Comparison of ENCODE assay signal across 8 mouse cellular contexts in the genomic region with DNA sequence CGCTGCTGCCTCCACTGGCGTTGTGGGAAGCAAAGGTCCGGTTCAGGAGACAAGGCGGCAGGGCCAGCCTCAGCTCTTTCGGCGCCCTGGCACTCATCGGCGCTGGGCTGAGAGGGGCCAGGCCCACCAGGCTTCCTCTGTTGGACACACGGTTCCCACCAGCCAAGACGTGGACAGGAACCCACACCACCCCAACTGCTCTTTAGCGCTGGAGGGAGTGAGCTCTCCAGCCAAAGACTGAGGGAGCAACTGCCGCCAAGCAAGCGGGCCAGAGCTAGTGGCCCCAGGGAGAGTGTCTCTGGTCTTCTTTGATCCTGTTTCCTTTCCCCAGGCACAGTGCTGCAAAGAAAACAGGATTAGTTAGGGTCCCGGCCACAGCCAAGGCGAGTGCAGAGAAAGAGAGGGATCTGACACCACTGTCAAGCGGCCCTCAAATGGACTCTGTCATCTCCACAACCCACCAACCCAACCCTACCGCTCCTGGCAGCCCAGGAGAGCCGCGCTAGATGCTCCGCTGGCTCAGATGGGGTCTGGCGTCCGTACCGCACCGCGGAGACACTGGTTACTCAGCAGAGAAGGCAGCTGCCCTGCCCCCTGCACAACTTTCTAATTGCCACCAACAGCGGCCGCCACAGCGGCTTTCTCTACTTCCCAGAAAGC. TPM values are rescaled to one million over a fixed set of nuclear protein-coding genes. Genes with fewer than 3 reads are reported as not detected.
DNase-seq lines count a peak whose midpoint lies in the region; ATAC-seq and TF ChIP-seq lines count a peak whose summit lies in the region.

No protein-coding gene starts in this region.

- H3K4me2 ChIP-seq in kidney, postnatal 0 days (ENCODE audit: low read length), result peak overlapping the region; percentile 56
- H3K4me2 ChIP-seq in heart, embryonic 15.5 days, result peak overlapping the region; percentile 72

- no peak overlapping the region for H3K9ac ChIP-seq in kidney, postnatal 0 days (ENCODE audit: low read depth, low read length)
- H3K9ac ChIP-seq in heart, embryonic 15.5 days, result no peak overlapping the region

- peaks cover 35% of the 10 kb centered on the region for H3K27me3 ChIP-seq in kidney, postnatal 0 days (ENCODE audit: insufficient read depth, low read length)
- peaks cover 62% of the 10 kb centered on the region for H3K27me3 ChIP-seq in heart, embryonic 15.5 days

- H3K27ac ChIP-seq in kidney, postnatal 0 days, result no peak overlapping the region
- peak overlapping the region; percentile 99 for H3K27ac ChIP-seq in cortical plate, adult 2 months (ENCODE audit: insufficient read depth, low read length)
- no peak overlapping the region for H3K27ac ChIP-seq in heart, embryonic 15.5 days

- intact Hi-C loops in left cerebral cortex, postnatal 25 days (cut with DNase I), result loop anchor here (2.0 to 10.0 kb wide), 8 partner anchors 60 to 539 kb away; no protein-coding TSS in a partner anchor

- H3K36me3 ChIP-seq in kidney, postnatal 0 days (ENCODE audit: insufficient read depth, low read length), result no peaks in the 10 kb centered on the region
- no peaks in the 10 kb centered on the region for H3K36me3 ChIP-seq in heart, embryonic 15.5 days

- no peaks in the 10 kb centered on the region for H3K9me3 ChIP-seq in kidney, postnatal 0 days (replicated peaks; ENCODE audit: low read length)
- H3K9me3 ChIP-seq in heart, embryonic 15.5 days (replicated peaks), result no peaks in the 10 kb centered on the region

- no peak for DNase-seq in kidney, postnatal 0 days (ENCODE audit: low spot score)
- no peak for DNase-seq in kidney, adult 11 months
- peak; percentile 53 to 55 for DNase-seq in left cerebral cortex, postnatal 25 days (ENCODE audit: low spot score in 2 of 2)
- peak; percentile 57 for DNase-seq in retina, embryonic 14.5 days (ENCODE audit: low spot score)
- DNase-seq in MN1 (ENCODE audit: low spot score), result no peak
- DNase-seq in ovary, adult 18-20 months (ENCODE audit: low spot score), result no peak

- peaks cover 5% of the 10 kb centered on the region; the same call in 1 of the 2 replicates for H3K4me1 ChIP-seq in kidney, postnatal 0 days (replicated peaks; ENCODE audit: insufficient read depth, low read length)
- peaks cover 3% of the 10 kb centered on the region; the same call in 1 of the 2 replicates for H3K4me1 ChIP-seq in cortical plate, adult 2 months (ENCODE audit: control insufficient read depth, insufficient read depth, low read length)
- peaks cover 15% of the 10 kb centered on the region for H3K4me1 ChIP-seq in heart, embryonic 15.5 days (replicated peaks)

- no peak for ATAC-seq in kidney, postnatal 0 days (replicated peaks; ENCODE audit: low FRiP score, low read depth)
- no peak for ATAC-seq in heart, embryonic 15.5 days (replicated peaks; ENCODE audit: insufficient number of reproducible peaks, insufficient read depth, low FRiP score, low read depth)

- 1% methylated on average over 28 of the region's 28 CpGs for WGBS in kidney, postnatal 0 days
- 2% methylated on average over 28 of the region's 28 CpGs for WGBS in heart, embryonic 15.5 days

- TF ChIP-seq CTCF in kidney, postnatal 0 days (IDR thresholded peaks at IDR 0.05; ENCODE audit: low read depth), result no peak
- no peak for TF ChIP-seq CTCF in cortical plate, adult 2 months (IDR thresholded peaks at IDR 0.05; ENCODE audit: extremely low read depth, insufficient read depth, low read length)

- 0 out of 2 replicates have a peak, but pooled peaks have one; percentile 20 for TF ChIP-seq POLR2A in cortical plate, adult 2 months (IDR thresholded peaks at IDR 0.05; ENCODE audit: extremely low read depth, insufficient read depth, low read length)

- peak overlapping the region; percentile 28 for H3K4me3 ChIP-seq in kidney, postnatal 0 days (replicated peaks; ENCODE audit: low read depth, low read length)
- peak overlapping the region; percentile 99 for H3K4me3 ChIP-seq in cortical plate, adult 2 months (ENCODE audit: insufficient read depth, low read length)
- H3K4me3 ChIP-seq in heart, embryonic 15.5 days, result peak overlapping the region; percentile 46

RNA-seq across cellular contexts. Expression of gene AI593442, which starts 1.3 kb away (rescaled TPM):
- polyA plus RNA-seq in kidney, postnatal 0 days (2015; fragmentation: Nextera tagmentation; extraction: Ambion mirVana), result 0.05 and 0.07 TPM in 2 replicates
- polyA plus RNA-seq in cortical plate, adult 2 months (2012; rRNA removed), result 92.2 and 92.3 TPM in 2 replicates
- 0.05 and 0.20 TPM in 2 replicates for polyA plus RNA-seq in heart, embryonic 15.5 days (2015; fragmentation: Nextera tagmentation; extraction: Ambion mirVana)
- total RNA-seq in left cerebral cortex, postnatal 25 days (2021), result 100 to 1,000 TPM; 158 to 187 TPM

Comparison
In these comparisons a context has a peak if more than half of its experiments do, and no peak if none do; other contexts are left out.
1. DNase-seq: peak in left cerebral cortex, postnatal 25 days (2 of 2) and retina, embryonic 14.5 days (single experiment); none in kidney, postnatal 0 days (single experiment), kidney, adult 11 months (single experiment), MN1 (single experiment) and ovary, adult 18-20 months (single experiment).
2. H3K4me3 ChIP-seq: peak in every context shown above with its lines; median percentile 99 in cortical plate, adult 2 months; 46 in heart, embryonic 15.5 days; 28 in kidney, postnatal 0 days.
3. RNA of gene AI593442, which starts 1.3 kb away (polyA plus RNA-seq): 92.2 to 92.3 TPM in cortical plate, adult 2 months; 0.05 to 0.07 TPM in kidney, postnatal 0 days and 0.05 to 0.20 TPM in heart, embryonic 15.5 days; every median in the first group is over 10 times any median in the second.